Mouse (Mus musculus) 3T3-L1 (cell line): ENCODE results near the gene Smim14.
"Not testable (repeated sequence)": the region's sequence is repeated elsewhere in the genome, so short reads cannot be mapped to it uniquely, and the experiment has no call there.

Source experiments
- DNase-seq: peaks from one replicate; pipeline ENCODE4 v3.0.0-alpha.2; 2015; ENCODE audit warnings: low read depth, low spot score

Smim14 gene

DNA sequence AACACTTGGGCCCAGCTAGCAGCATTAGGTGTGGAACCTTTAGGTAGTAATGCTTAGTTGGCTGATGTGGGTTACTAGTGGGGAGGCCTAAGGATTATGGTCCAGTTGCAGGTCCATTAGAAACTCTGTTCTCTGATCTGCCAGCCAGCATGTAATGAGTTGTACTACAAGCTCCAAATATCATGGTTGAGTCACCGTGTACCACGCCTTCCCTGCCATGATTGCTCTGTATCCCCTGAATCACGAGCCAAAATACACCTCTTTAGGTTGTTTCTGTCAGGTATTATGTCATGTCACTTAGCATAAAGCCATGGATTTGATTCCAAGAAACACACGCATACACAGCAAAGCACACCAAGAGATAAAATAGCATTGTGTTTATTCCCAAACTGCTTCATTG lies 12.2 kb downstream of the Smim14 start:
- no peak for DNase-seq

GRCm38 (mm10) chr5:65521803-65522202 lies 15.2 kb downstream of the Smim14 start:
- DNase-seq: peak; percentile 37

GRCm38 (mm10) chr5:65514635-65515278 lies 22.2 kb downstream of the Smim14 start:
- no peak for DNase-seq

DNA sequence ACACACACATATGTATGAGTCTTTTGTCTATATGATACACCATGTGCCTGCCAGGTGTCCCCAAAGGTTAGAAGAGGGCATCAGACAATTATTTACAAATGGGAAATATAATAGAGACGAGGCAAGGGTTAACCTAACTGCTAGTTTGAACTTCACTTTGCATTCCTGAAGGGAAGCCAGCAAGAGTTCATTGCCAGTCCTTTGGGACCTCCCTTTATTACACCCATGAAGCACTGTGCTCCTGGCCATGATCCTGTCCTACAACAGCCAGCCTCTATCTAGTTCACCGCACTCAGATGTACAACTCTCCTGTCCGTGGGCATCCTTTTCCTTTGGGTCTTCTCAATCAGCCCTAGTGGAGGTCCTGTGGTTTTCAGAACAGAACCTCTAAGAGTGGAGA lies 23.5 kb downstream of the Smim14 start:
- DNase-seq: no peak

DNA sequence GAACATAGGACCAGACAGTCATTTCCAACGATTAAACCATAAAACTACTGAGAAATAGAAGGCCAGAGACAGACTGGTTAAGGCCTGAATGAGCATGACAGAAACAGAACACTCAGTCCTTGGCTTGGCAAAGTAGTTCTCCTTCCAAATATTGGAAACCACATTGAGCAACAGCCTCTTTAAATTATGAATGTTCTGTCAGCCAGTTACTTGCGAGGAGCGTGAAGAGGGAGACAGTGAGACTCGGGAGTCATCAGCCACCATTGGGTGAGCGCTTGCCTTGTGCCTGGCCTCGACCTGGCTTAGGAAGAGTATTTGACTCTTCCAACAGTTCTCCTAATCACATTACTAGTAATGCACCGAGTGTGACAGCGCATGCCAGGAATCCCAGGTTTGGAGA lies 28.6 kb downstream of the Smim14 start:
- no peak for DNase-seq

DNA sequence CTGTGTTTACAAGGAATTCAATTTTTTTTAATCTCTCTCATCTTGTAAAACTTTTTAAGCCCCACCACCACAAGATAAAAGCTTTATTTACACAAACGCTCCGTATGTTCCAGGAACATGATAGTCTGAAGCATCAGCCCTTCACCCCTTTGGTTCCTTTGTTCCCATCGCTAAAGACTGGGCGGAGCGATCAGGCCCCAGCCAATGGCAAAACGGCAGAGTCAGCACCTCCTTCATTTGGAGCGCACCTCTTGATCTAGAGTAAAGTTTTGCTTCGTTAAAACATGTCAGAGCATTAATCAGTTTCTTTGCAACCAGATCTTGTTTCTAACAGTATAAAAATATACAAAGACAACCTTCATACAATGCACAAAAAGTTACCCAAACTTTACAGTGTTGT lies 31.2 kb downstream of the Smim14 start:
- no peak for DNase-seq

DNA sequence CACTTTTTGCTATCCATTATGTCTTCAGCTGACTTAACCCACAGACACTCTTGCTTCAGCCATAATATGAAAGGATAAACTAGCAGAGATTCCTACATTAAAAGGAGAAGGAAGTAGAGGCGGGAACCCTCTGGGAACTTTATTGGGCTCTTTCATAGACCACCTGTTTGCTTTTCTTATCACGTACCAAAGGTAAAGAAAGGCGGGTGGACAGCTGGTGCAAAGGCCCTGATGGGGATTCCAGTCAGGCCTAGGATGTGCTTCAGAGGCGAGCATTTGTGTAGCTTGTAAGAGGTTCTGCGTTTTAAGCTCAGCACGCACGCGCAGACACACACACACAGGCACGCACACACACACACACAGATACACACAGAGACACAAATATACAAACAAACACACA lies 35.6 kb downstream of the Smim14 start:
- DNase-seq: no peak

DNA sequence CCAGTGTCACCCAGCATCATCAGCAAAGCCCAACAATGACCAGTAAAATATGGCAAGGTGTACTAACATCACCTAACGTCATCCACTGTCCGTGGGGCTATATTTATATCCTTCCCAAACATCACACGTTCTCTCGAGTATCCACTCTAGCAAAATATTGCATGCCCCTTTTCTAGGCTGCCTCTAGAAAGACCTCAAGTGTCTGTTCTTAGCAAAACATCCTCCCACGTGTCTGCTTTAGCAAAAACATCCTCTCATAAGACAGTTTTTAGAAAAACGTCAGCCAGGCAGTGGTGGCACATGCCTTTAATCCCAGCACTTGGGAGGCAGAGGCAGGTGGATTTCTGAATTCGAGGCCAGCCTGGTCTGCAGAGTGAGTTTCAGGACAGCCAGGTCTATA lies 36.8 kb downstream of the Smim14 start:
- DNase-seq: no peak

GRCm38 (mm10) chr5:65492716-65493531 lies 44.1 kb downstream of the Smim14 start, which contains the start of gene Gm43552:
Gene Gm43552 (minus strand): TSS chr5:65492833.
- peak; percentile 94 for DNase-seq

DNA sequence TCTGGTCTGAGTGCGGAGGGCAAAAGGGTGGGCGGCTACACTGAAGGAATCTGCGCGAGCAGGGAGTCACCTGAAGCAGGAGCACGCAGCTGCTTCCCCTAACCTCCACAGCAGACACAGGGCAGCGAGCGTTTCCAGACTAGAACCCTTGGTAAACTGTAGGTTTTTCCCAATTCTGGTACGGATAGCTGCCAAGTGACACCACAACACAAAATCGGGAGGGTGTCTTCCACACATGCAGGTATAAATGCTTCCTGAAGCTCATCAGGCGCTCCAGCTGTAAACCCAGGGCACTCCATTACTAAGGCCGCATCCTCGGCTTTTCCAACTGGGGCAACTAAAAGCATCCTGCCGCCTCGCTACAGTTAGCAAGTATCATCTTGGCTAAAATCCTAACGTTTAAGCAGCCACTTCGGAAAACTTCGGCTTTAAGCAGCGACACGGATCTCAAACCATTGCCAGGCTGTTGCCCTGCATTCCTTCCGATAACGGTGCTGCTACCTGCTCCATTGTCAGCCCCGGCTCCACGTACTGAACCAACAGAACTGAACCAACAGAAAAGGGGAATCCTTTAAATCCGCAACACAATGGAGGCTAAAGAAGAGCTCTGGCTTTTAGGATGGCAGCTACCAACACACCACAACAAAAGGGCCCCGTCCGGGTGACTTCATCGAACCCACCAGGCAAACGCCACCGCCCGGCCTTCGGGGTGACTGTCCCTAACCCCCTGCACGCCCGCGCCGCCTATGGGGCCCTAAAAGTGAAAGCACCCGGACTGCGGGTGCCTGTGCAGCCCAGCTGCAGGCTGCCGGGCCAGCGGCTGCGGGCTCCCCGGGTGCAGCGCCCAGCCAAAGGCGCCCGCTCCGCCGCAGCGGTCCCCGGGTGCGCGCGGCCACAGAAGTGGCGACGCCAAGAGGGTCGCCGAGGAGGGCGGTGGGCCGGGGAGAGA lies 44.9 kb downstream of the Smim14 start:
- DNase-seq: peak; percentile 76

- DNase-seq: peak; percentile 80
These were observed 47.2 kb downstream of the Smim14 start for GRCm38 (mm10) chr5:65489830-65490229.

GRCm38 (mm10) chr5:65488725-65489124 lies 48.3 kb downstream of the Smim14 start:
- no peak for DNase-seq

GRCm38 (mm10) chr5:65487381-65487780 lies 49.6 kb downstream of the Smim14 start:
- DNase-seq: no peak

GRCm38 (mm10) chr5:65486514-65486913 lies 50.5 kb downstream of the Smim14 start:
- no peak for DNase-seq

DNA sequence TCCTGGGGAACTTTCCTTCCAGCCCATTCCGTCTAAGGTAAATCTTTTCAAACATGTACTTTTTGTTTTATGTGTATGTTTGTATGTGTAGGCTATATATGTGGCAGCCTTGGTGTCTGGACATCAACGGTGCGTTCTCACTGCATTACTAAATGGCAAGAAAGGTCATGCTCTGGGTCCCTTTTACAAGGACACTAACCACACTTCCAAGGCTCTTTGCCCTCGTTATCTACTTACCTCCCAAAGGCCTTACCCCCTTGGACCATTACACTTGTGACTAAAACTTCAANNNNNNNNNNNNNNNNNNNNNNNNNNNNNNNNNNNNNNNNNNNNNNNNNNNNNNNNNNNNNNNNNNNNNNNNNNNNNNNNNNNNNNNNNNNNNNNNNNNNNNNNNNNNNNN lies 54.0 kb downstream of the Smim14 start:
- DNase-seq: no peak

DNA sequence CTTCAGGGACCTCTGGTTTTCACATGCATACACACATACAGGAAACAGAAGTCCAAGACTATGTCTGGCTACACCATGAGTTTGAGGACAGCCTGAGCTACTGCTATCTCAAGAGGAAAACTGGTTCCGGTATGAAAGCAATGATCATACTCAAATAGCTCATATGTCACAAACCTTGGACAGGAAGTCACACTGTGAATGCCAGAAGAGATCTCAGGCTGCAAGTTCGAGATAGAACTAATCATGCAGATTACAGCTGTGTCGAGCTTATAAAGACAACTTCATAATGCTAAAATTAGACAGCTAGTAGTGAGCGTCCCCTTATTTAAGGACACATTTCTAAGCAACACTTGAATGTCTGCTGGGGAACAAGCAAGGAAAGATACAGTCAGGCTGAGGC lies 56.5 kb downstream of the Smim14 start:
- DNase-seq: no peak

- DNase-seq: no peak
These were observed 57.1 kb downstream of the Smim14 start for GRCm38 (mm10) chr5:65479681-65480445.

DNA sequence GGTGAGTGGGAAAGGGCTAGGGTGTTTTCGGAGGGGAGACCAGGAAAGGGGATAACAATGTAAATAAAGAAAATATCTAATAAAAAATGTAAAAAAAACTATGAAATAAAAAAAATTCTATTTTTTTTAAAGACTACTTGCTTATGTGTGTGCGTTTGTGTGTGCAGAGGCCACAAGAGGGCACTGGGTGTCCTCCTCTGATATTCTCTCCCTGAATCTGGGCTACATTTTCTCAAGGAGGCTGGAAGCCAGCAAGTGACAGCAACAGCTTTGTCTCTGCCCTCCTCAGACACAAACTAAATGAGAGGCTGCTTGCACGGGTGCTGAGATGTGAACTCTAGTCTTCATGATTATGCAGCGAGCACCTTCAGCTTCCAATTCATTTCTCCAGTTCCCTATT lies 58.8 kb downstream of the Smim14 start:
- peak; percentile 75 for DNase-seq

DNA sequence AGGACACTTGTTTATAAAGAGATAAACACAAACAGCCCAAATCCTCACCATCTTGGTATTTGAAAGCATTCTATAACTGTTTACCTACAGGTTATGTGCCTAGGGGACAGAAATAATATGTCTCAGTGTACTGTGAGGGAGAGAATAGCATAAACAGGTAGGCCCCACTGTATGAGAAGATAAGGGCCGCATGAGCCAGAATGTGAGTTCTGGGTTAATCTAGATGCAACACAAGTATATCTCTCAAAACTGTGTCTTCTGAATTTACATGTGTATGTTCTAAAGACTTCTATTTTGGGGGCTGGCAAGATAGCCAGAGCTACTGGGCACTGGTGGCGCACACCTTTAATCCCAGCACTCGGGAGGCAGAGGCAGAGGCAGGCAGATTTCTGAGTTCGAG lies 60.2 kb downstream of the Smim14 start:
- DNase-seq: not testable (repeated sequence)

DNA sequence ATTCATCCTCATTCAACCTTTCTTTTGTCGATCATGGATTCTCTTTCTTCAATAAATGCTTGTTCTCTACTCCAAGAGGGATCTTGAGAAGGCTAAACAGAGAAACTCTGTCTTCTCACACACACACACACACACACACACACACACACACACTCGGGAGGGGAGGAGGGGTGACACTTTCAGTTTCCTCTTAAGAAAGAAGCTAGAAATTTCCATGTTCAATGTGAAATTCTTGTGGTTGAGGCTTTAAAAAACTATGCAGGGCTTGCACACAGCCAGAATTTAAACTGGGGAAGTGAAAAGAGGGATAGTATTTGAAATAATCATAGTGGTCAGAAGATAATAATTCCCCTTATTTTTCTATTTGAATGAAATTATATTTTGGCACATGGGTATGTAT lies 61.2 kb downstream of the Smim14 start:
- peak; percentile 66 for DNase-seq

- DNase-seq: peak; percentile 73
These were observed 67.2 kb downstream of the Smim14 start for GRCm38 (mm10) chr5:65469766-65470165.
